Mouse (Mus musculus) adrenal gland, postnatal 36 days (tissue): ENCODE results near the gene Pebp1. TPM values are rescaled to one million over a fixed set of nuclear protein-coding genes. Genes with fewer than 3 reads are reported as not detected.

Experiments used
- DNase-seq, 2 experiments: peaks; one replicate each; pipeline ENCODE4 v3.0.0; 2021; ENCODE audit warnings: mixed read lengths in 1 of 2
- total RNA-seq, 2 experiments: library from RNA; stranded (reverse); gene quantifications; 2 replicates each; pipeline ENCODE4 v1.2.3; 2021

The Pebp1 gene
- total RNA-seq, 2 experiments from 2014 or later: 1,300 to 1,490 TPM

DNA sequence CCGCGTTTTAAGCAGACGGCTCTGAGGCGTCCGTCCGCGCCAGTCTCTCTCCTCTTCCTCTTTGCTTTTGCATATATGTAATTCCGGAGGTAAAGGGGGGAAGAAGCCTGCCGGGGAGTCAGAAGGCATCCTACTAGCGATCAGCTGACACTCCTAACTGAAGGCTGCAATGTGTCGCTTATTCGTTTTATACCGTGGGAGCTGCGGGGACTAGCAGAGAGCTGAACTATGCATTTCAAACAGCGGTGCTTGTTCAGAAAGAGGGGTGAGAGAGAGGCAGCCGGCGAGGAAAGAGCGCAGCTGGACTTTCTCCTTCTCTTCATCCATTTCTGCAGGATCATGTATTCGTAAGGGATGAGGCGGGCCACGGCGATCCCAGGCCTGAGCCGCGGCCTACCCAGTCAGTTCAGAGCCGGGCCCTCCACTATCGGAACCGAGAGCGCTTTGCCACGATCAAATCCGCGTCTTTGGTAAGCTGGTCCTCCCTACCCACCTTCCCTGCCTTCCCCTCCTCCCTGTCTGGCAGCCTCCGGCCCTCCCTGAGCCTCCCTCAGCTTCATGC, 46.6 kb downstream of the Pebp1 start:
- DNase-seq: peak; percentile 4 to 16

DNA sequence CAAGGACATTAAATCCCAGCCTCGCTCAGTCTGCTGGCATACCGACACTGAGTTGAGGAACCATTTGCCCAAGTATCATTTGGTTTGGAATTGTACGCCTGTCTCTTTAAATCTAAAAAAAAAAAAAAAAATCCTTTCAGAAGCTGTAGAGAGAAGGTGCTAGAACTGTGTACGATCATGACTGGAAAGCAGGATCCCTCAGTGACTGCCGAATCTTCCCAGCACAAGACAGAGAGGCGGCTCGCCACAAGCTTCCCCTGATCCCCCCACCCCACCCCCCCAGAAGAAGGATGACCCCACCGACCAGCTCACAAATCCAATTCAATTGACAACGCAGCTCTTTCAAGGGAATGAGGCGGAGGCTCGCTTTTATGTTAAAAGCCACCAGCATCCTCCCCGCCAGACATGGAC, 47.1 kb downstream of the Pebp1 start:
- no peak for DNase-seq

DNA sequence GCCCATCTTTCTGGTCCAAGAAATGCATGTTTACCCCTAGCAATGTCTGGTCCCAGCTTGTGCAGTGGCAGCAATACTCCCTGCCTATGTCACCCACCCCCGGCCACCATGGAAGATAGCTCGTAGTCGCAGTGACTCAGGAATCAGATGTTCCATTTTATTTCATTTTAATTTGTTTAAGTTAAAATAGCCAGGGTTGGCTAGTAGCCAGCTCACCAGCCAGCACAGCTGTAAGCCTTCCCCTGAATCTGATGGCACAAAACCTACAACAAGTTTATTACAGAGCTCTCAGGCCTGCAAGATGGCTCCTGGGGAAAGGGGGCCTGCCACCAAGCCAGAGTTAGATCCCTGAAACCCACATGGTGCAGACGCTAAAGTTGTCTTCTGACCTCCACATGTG, 48.3 kb downstream of the Pebp1 start:
- DNase-seq: no peak

DNA sequence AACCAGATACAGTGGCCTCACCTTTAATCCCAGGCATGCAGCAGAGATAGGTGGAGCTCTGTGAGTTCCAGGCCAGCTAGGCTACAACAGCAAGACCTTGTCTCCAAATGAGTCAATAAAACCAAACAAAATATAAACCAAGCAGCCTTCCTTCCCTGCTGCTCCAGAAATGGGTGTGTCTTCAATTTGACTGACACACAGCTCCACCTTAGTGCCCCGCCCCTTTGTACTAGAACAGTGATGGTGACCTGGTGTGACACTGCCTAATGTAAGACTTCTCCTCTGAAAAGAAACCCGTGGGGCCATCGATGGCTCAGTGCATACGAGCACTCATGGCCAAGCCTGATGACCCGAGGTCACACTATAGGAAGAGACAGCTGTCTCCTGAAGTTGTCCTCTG, 50.9 kb downstream of the Pebp1 start:
- DNase-seq: no peak

Other genes starting within 250 kb of the Pebp1 start
- gene Suds3, start 171.5 kb downstream of the Pebp1 start, total RNA-seq: 100 to 1,000 TPM; 115 to 134 TPM
- 10 to 100 TPM; 31.3 to 40.7 TPM for gene Taok3, start 167.5 kb downstream of the Pebp1 start, total RNA-seq
- gene Vsig10, start 31.5 kb upstream of the Pebp1 start, total RNA-seq: 10 to 100 TPM; 16.3 to 23.0 TPM
- 100 to 1,000 TPM; 134 to 135 TPM for gene Wsb2, start 69.7 kb upstream of the Pebp1 start, total RNA-seq
- 1 to 10 TPM; 7.5 to 8.7 TPM for gene Rfc5, start 101.4 kb upstream of the Pebp1 start, total RNA-seq
- 1 to 10 TPM; 2.5 to 3.9 TPM for gene Ksr2, start 126.4 kb upstream of the Pebp1 start, total RNA-seq